Mouse (Mus musculus) heart, adult 2 months (tissue): ENCODE data around the gene Sf3b4.

Experiments
- CTCF ChIP-seq: fragments of 200-600 bp; IDR thresholded peaks from 2 replicates; pipeline ENCODE4 v1.8.1; 2022; ENCODE audit warnings: antibody characterized with exemption, mild to moderate bottlenecking, moderate library complexity
- POLR2A ChIP-seq: fragments of 200-500 bp; IDR thresholded peaks from 2 replicates; pipeline ENCODE4 v1.6.1; 2011; ENCODE audit warnings: mild to moderate bottlenecking, low read depth, low read length, control low read depth; ENCODE audit not compliant: insufficient read depth

GRCm38 (mm10) chr3:96128128-96128527 is 44.0 kb upstream of the Sf3b4 start:
- TF ChIP-seq POLR2A, result no peak
- no peak for TF ChIP-seq CTCF
